Mouse (Mus musculus) stomach, postnatal 0 days (tissue): ENCODE results near the gene Cuedc1. TPM values are rescaled to one million over a fixed set of nuclear protein-coding genes. Genes with fewer than 3 reads are reported as not detected.

Experiments
- ATAC-seq: fragments of 200-750 bp; cut with Nextera tagmentation; 2 replicates; pipeline ENCODE4 v1.8.0; 2017; ENCODE audit not compliant: low FRiP score, low TSS enrichment
- DNase-seq: peaks from one replicate; pipeline ENCODE4 v3.0.0-alpha.2; 2016; ENCODE audit warnings: low spot score
- H3K27ac ChIP-seq: fragments of 300-500 bp; sonication (generic); replicated peaks from 2 replicates; pipeline ENCODE4 v1.5.1; 2014; ENCODE audit warnings: mild to moderate bottlenecking, control low read depth
- H3K27me3 ChIP-seq: fragments of 300-500 bp; sonication (generic); 2 replicates; pipeline ENCODE4 v1.6.1; 2014; ENCODE audit warnings: low read length; ENCODE audit not compliant: control insufficient read depth, insufficient read depth
- H3K36me3 ChIP-seq: fragments of 300-500 bp; sonication (generic); 2 replicates; pipeline ENCODE4 v1.6.1; 2014; ENCODE audit warnings: low read length, mixed read lengths; ENCODE audit not compliant: control insufficient read depth, insufficient read depth
- H3K4me1 ChIP-seq: fragments of 300-500 bp; sonication (generic); replicated peaks from 2 replicates; pipeline ENCODE4 v1.6.1; 2014; ENCODE audit warnings: antibody characterized with exemption; ENCODE audit not compliant: control insufficient read depth, insufficient read depth
- H3K4me2 ChIP-seq: fragments of 300-500 bp; sonication (generic); replicated peaks from 2 replicates; pipeline ENCODE4 v1.6.1; 2014; ENCODE audit warnings: low read depth, mild to moderate bottlenecking, control low read depth, moderate library complexity
- H3K4me3 ChIP-seq: fragments of 300-500 bp; sonication (generic); 2 replicates; pipeline ENCODE4 v1.5.1; 2014; ENCODE audit warnings: low read depth, low read length, control low read depth
- H3K9ac ChIP-seq: fragments of 300-500 bp; sonication (generic); 2 replicates; pipeline ENCODE4 v1.6.1; 2014; ENCODE audit warnings: mild to moderate bottlenecking, low read length, control low read depth, mixed read lengths
- H3K9me3 ChIP-seq: fragments of 300-500 bp; sonication (generic); 2 replicates; pipeline ENCODE4 v1.6.1; 2016; ENCODE audit warnings: low read length; ENCODE audit not compliant: control insufficient read depth
- CTCF ChIP-seq: IDR thresholded peaks from 2 replicates; pipeline ENCODE4 v1.5.1; 2016; ENCODE audit warnings: antibody characterized with exemption, low read depth, mild to moderate bottlenecking, moderate library complexity
- EP300 ChIP-seq: optimal IDR thresholded peaks from 2 replicates; pipeline ENCODE3; 2016; ENCODE audit warnings: antibody characterized with exemption
- WGBS: fragments of 180-500 bp; shearing (Covaris S2); extraction: QIAGEN DNeasy Blood & Tissue Kit; methylation state at CpG from one replicate; pipeline ENCODE4 v1.1.7; 2014; 5-methylcytosine and 5-hydroxymethylcytosine counted together
- polyA plus RNA-seq: library from polyadenylated mRNA; unstranded; fragments of >200 nt; fragmentation: Nextera tagmentation; extraction: Ambion mirVana; gene quantifications from 2 replicates; pipeline ENCODE4 v1.2.1, GENCODE M21; 2015

Gene Cuedc1
- polyA plus RNA-seq, 1 experiment from 2014 or later = 13.7 TPM

GRCm38 (mm10) chr11:88103214-88103941 lies 5.5 kb downstream of the Cuedc1 start:
- Histone ChIP-seq H3K9me3 (no peaks in the 10 kb centered on the region), H3K4me2 (no peak overlapping the region), H3K4me1 (peaks cover 6% of the 10 kb centered on the region; the same call in 1 of the 2 replicates), H3K4me3 (no peak overlapping the region), H3K36me3 (no peaks in the 10 kb centered on the region), H3K27ac (no peak overlapping the region), H3K9ac (no peak overlapping the region), H3K27me3 (no peaks in the 10 kb centered on the region)
- no peak for DNase-seq
- TF ChIP-seq CTCF (no peak), EP300 (no peak)
- 89% methylated on average over 19 of the region's 19 CpGs for WGBS
- ATAC-seq = no peak

DNA sequence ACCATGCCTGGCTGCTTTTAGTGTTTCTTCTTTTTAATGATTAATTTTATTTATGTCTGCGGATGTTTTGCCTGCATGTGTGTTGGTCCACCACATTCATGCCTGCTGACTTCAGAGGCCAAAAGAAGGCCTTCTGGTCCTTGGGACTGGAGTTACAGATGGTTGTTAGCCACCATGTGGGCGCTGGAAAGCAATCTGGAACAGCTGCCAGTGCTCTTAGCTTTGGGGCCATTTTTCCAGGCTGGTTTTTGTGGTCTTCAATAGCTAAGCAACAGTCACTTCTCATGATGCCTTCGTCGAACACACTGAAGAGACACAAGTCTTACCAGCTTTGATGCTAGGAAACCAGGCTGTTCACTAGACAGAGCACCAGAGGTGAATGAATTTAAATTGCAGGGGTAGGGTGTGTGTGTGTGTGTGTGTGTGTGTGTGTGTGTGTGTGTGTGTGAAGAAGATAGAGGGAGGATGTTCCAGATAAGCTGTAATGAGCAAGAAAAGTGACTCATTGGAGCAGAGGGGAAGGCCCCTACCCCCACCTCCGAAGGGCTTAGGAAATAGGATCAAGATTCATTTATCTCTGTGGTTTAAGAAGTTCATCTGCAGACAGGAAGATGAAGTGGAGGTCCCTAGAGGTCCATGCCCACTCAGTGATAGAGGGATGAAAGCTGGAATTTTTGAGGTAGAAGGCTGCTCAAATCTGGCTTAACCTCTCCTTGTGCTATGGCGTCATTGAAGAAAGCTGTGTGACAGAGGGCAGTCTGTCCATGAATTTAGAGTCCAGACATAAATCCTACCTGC lies 7.8 kb downstream of the Cuedc1 start:
- 61% methylated on average over 6 of the region's 6 CpGs for WGBS
- Histone ChIP-seq H3K27me3 (no peaks in the 10 kb centered on the region), H3K9ac (no peak overlapping the region), H3K4me2 (no peak overlapping the region), H3K4me1 (peaks cover 6% of the 10 kb centered on the region; the same call in 1 of the 2 replicates), H3K9me3 (no peaks in the 10 kb centered on the region), H3K4me3 (no peak overlapping the region), H3K27ac (no peak overlapping the region), H3K36me3 (no peaks in the 10 kb centered on the region)
- TF ChIP-seq CTCF (no peak), EP300 (no peak)
- DNase-seq = no peak
- no peak for ATAC-seq

DNA sequence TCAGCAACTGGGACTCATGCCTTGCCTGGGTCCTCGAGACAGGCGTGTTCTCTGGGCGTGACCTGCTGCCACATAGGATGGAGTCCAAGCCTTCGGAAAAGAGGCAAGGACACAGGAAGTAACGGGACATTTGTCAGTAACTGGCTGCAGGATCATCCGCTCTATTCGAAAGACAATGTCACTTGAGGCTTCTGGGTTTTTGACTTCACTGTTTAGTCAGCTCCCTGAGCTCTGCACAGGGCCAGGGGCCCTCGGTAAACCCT lies 8.4 kb downstream of the Cuedc1 start:
- Histone ChIP-seq H3K4me3 (no peak overlapping the region), H3K27ac (no peak overlapping the region), H3K9me3 (no peaks in the 10 kb centered on the region), H3K36me3 (no peaks in the 10 kb centered on the region), H3K9ac (no peak overlapping the region), H3K4me1 (peaks cover 6% of the 10 kb centered on the region; the same call in 1 of the 2 replicates), H3K27me3 (no peaks in the 10 kb centered on the region), H3K4me2 (no peak overlapping the region)
- 46% methylated on average over 8 of the region's 8 CpGs for WGBS
- no peak for DNase-seq
- ATAC-seq = no peak
- TF ChIP-seq EP300 = no peak
- TF ChIP-seq CTCF = no peak; the same call in 1 of the 2 replicates

DNA sequence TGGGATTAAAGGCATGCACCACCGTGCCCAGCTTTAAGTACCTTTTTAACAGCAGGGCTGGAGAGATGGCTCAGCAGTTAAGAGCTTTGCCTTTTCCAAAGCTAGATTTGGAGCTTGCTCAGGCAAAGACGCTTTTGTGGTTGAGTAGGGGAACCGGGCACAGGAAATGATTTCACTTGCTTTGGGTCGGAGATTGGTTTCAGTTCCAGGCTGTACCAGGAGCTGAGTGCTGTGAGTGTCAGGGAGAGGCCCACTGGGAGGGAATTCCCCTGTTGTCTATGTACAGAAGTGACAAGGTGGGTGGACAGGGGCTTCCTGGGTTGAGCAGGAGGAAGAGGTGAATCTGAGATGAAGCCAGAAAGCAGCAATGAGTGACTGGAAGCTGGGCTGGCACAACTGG lies 9.5 kb downstream of the Cuedc1 start:
- Histone ChIP-seq H3K9ac (no peak overlapping the region), H3K27ac (no peak overlapping the region), H3K36me3 (no peaks in the 10 kb centered on the region), H3K4me2 (no peak overlapping the region), H3K4me1 (peaks cover 6% of the 10 kb centered on the region; the same call in 1 of the 2 replicates), H3K27me3 (no peaks in the 10 kb centered on the region), H3K9me3 (no peaks in the 10 kb centered on the region), H3K4me3 (no peak overlapping the region)
- no peak for DNase-seq
- 58% methylated on average over 4 of the region's 4 CpGs for WGBS
- no peak for ATAC-seq
- no peak for TF ChIP-seq EP300
- no peak for TF ChIP-seq CTCF

DNA sequence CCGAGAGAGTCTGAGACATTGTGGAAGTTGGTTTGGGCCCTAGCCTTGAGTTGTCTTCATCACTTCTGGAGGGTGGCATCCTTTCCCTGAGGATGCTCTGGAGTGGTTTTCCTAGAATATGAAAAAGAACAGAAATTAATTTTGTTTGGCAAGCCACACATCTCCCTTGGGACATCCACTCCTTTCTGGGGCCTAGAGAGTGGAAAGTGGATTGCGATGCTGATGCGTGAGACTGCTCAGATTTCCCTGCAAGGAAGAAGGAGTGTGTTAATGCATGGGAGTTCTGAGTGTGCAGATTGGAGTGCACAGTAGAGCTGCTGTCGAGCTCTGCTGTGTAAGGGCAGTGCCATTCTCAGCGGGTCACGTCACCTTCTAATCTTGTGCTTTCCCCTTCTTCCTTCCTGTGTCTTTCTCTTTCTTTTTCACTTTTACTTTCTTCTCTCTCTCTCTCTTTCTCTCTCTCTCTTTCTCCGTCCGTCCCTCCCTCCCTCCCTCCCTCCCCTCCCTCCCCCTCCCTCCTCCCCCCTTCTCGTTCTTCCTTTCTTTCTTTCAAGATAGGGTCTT lies 12.3 kb downstream of the Cuedc1 start:
- no peak for DNase-seq
- H3K4me3 ChIP-seq = no peak overlapping the region
- WGBS = 63% methylated on average over 9 of the region's 9 CpGs
- peaks cover 11% of the 10 kb centered on the region for H3K4me1 ChIP-seq
- H3K27ac ChIP-seq = no peak overlapping the region
- no peaks in the 10 kb centered on the region for H3K9me3 ChIP-seq
- no peaks in the 10 kb centered on the region for H3K36me3 ChIP-seq
- no peak for ATAC-seq
- H3K27me3 ChIP-seq = no peaks in the 10 kb centered on the region
- H3K4me2 ChIP-seq = no peak overlapping the region
- H3K9ac ChIP-seq = no peak overlapping the region
- TF ChIP-seq CTCF (no peak), EP300 (no peak)
